Mouse (Mus musculus) activated CD4-positive, CD25-positive, alpha-beta regulatory T cell, adult 4 months (primary cell): ENCODE data around the gene Shisa4. TPM values are rescaled to one million over a fixed set of nuclear protein-coding genes. Genes with fewer than 3 reads are reported as not detected.
"Not testable (repeated sequence)": the region's sequence is repeated elsewhere in the genome, so short reads cannot be mapped to it uniquely, and the experiment has no call there.

Experiments used
- ATAC-seq: one replicate; pipeline ENCODE4 v1.8.0; 2017
- polyA plus RNA-seq, 2 experiments: library from polyadenylated mRNA; unstranded; fragments of 100-300 nt; shearing (Covaris generic); gene quantifications; one replicate each; pipeline ENCODE4 v1.2.1; 2017

Shisa4 gene
- polyA plus RNA-seq = not detected

DNA sequence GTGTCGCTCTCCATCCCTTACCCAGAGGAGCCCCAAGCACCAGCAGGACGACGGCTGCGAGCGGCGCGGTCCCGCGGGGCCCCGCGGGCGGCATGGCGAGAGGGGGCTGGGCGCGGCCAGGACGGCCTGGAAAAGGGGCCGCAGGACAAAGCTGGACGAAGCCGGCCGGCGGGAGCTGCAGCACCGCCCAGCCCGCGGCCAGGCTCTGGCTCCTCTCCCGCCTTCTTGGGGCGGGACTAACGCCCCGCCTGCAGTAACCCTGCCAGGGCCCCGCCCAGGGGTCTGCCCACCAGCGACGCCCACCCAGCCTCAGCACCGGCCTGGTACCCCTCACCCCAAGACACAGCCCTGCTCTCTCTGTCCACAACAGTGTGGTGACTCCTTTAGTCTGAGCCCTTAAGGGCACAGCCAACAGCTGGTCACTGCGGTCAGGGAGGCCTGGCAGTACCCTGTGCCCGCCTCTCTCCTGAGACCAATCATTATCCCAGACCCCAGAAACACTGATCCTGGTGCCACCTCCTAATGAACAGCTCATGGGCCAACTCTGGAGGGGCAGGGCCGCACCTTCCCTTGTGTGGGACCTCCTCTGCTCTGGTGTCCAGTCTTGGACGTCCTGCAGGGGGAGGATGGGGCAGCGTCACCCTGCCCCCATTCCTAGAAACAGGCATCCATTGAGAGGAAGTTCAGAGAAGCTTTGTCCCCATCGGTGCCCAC lies at the start of gene Shisa4:
Shisa4 (minus strand) TSS at position 370 of the 714 bp plus-strand sequence.
- no peak for ATAC-seq

GRCm38 (mm10) chr1:135422772-135423171 lies 47.7 kb upstream of the Shisa4 start:
- no peak for ATAC-seq

DNA sequence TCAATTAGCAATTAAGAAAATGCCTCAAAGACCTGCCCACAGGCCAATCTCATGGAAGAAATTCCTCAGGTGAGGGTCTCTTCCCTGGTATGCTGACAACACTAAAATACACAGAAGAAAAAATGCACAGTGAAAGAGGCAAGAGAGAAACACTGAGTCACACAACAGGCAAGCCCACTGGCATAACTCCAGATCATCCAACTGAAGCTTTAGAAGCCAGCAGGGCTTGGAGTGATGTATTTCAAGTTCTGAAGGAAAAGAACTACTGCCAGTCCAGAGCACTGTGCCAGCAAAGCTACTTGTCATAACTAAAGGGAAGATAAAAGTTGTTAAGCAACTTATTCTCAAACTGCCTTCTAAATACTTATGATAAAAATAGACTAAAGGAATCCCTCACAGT lies 39.0 kb upstream of the Shisa4 start:
- no peak for ATAC-seq

DNA sequence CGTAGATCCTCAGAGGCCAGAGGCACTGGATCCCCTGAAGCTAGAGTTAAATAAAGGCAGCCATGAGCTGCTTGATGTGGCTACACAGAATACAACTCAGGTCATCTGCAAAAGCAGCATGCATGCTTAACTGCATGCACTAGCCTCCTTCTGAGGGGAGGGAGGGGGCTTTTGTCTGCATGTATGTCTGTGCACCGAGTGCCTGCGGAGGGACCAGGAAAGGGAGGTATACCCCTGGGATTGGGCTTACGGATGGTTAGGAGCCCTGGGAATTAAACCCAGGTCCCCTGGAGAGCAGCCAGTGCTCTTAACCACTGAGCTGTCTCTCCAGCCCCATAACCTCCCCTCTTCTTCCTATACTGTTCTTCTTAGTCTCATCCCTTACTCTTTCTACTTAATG lies 37.1 kb upstream of the Shisa4 start:
- ATAC-seq = no peak

DNA sequence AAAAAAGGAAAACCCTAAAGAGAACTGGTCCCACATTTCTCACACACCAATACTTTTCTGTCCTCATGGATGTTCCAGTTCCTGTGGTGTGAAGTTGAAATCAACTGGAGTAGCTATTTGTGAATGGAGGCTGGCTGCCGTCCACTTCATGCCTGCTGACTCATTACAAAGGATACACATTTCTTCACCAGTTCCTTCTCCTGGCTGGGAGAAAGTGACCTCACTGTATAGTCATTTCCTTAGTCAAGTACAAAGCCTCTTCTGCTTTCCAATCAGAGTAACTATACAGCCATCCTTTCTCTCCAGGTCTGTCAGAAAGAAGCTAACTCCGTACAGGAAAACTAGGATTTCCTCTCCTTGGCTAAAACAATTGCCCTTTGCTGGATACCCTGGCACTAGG lies 35.9 kb upstream of the Shisa4 start:
- no peak for ATAC-seq

DNA sequence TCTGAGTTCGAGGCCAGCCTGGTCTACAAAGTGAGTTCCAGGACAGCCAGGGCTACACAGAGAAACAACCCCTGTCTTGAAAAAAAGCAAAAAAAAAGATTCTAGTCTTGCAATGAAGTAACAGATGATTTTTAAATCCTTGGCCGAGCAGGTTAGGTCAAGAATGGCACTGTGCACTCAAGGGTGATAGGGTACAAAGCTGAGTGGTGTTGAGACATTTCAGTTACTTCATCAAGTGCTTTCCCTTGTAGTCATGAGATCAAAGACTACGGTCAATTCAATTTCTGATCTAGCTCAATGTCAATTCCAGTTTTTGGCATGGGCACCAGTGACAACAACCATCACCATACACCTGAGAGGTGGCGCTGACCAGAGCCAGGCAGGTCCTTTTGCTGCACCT lies 33.9 kb upstream of the Shisa4 start:
- ATAC-seq = no peak

DNA sequence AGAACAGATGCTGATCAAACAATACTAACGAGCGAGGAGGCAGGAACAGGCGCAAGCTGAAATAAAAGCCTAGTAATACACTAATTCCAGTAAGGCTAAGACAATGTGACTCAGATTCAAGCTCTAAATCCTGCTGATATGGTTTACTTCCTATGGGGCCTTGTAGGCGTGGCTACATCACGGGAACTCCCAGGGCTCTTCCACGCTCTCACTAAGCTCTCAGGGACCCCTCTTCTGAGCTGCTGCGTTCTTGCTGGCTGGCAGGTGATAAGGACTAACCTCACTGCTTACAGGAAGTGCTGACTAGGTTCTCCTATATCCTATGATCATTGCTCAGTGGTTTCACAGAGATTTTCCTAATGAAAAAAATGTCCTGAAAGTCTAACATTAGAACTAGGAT lies 30.3 kb upstream of the Shisa4 start:
- ATAC-seq = no peak

GRCm38 (mm10) chr1:135401452-135402110 lies 26.5 kb upstream of the Shisa4 start:
- no peak for ATAC-seq

GRCm38 (mm10) chr1:135399466-135399865 lies 24.4 kb upstream of the Shisa4 start:
- no peak for ATAC-seq

DNA sequence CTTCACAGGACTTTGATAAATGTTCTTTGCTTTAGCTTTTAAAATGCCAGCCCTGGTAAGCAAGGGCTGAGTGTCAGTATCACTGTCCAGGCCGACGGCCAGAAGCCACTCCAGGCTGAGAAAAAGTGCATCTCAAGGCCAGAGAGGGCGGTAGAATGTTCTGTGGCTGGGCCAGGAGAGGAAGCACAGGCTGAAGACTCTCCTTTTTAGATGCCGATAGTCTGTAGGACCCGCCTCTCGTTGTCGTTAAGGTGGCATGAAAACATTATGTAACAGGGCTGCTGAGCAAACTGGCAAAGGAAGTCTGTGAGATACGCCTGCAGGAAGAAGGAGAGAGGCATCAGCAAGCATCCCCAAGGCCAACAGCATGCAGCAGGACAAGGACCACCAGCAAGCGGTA lies 10.1 kb upstream of the Shisa4 start:
- no peak for ATAC-seq

GRCm38 (mm10) chr1:135384171-135384570 lies 9.1 kb upstream of the Shisa4 start:
- no peak for ATAC-seq

GRCm38 (mm10) chr1:135381560-135381959 lies 6.5 kb upstream of the Shisa4 start:
- ATAC-seq = not testable (repeated sequence)

DNA sequence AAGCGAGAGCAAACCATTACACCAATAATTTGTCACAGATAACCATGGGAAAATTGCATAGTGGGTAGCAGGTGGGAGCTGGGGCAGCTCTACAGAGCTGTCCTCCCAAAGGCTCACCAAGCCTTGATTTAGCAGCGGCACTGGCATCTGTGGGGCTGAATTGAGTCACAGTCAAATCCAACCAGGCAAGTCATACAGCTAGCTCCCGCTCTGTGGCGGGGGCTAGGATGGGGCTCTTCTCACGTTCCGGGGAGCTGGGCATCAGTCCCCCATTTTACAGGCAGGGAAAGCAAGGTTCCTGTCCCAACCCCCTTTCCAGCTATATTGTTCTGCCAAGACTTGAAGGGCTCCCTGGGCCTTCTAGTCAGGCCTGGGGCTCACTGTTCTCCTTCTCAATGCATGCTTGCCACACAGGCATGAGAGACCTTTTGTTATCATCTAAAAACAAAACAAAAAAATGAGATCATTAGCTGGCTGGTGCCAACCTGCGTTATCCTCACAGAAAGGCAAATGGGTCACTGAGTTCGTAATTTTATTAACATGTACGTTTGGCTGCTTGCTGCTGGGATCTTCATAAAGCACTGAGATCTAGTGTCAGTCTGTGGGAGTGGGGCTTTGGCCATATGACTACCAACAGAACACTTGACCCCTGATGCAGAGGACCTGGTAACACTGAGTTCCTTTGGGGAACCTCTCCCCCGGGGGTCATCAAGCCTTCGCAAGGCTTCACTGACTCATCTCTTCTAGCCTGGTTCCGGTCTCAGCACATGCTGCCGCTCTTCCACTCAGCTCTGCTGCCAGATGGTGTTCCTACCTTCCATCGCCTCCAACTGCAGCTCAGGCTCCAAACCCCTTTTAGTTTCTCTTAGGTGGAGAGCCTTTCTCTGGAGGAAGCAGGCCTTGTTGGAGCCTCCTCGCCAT lies 5.3 kb upstream of the Shisa4 start:
- no peak for ATAC-seq

- ATAC-seq = no peak
These were observed 4.0 kb upstream of the Shisa4 start for GRCm38 (mm10) chr1:135379048-135379447.

DNA sequence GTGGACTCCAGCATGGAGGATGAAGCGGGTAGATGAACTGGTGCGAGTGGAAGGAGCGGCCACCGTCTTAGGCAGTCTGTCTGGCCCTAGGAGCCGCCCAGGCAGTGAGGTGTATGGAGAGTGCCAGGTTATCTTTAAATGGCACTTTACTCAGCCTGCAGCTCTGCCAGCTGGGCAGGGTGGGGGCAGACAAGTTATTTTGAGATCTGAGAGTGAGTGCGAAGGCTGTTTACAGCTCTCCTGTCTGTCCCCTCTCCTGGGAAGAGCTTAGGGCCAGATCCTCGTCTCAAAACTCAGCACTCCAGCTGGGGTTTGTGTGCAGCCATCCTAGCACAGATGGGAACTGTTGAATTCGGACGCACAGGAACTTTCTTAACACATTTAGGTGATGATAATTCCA lies 3.5 kb upstream of the Shisa4 start:
- no peak for ATAC-seq

DNA sequence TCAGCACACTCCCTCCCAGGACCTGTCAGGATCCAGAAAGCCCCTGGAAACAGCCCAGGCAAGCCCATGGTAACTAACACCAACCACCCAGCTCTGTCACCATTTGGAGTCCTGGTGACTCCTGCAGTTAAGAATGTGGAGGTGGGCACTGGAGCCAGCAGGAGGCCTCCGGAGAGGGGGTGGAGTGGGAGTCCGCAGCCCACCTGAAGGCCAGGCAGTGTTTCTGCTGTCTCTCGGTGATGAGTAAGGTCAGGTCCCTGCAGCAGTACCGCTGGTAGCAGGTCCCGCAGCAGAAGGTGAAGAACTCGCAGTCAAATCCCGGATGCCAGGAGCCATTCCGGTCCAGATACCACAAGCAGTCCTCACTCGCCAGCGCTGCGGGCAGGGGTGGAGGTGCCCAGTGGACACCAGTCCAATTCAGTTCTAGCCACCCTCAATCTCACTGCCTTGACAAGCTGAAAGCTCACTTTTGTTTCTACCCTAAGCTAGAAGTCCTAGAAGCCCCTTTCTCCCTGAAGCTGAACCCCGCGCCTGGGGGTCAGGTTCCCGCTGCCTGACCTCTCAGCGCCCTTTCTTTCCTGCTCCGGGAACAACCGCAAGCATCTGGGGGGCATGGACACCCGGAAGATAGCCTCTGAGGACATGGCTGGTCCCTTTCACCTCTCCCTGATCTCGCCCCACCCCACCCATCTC lies 716 bp downstream of the Shisa4 start:
- no peak for ATAC-seq

GRCm38 (mm10) chr1:135373171-135373677 lies 1.8 kb downstream of the Shisa4 start:
- ATAC-seq = no peak

DNA sequence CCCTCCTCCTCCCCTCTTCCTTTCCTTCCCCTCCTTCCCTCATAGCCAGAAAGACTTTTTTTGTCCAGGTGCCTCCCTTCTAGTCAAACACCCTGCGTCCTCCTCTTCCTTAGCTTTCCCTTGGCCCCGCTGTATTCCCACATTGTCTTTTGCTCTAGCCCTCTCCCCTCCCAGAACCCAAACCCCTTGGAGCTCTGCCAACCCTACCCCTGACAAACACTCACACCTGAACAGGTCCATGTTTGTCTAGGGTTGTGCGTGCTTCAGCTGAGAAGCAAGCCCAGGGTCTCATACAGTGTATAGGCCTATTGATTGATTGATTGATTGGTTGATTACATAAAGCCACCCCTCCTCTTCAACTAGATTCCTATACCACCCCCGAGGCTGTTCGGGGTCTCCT lies 5.6 kb downstream of the Shisa4 start:
- ATAC-seq = no peak

DNA sequence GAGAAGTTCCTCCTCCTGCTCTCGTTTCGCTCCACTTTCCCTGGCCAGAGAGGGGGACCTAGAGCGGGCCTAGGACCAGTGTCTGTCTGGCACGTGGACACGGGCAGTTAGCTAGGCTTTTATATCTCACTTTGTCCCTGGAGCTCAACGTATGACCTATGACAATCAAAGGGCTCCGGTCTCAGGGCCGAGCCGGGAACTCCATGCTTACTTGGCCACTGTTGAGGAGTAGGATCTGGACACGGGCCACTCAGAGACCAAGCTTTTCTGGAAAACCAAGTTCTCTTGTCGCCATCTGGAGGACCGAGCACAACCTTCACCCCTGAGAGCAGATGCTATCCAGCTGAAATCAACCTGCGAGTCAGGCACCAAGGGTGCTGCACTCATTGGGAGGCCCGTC lies 6.1 kb downstream of the Shisa4 start:
- no peak for ATAC-seq

GRCm38 (mm10) chr1:135368245-135368644 lies 6.8 kb downstream of the Shisa4 start:
- no peak for ATAC-seq

DNA sequence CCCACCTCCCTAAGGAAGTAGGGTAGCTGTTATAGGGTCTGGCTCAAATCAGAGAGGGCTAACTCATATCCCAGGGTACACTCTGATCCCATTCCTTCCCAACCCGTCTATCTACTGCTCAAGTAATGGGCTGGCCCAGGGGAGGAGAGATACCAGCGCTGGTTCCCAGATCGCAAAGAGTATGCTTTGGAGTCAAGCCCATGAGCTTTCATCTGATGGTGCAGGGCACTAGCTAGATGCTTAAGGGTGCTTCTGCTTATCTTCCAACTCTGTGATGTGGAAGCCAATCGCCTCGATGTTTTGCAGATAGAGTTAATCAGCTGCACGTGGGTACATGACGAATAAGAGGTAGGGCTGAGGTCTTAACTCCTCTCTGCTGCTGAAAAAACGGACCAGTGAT lies 7.4 kb downstream of the Shisa4 start:
- ATAC-seq = no peak

GRCm38 (mm10) chr1:135367005-135367404 lies 8.0 kb downstream of the Shisa4 start:
- no peak for ATAC-seq

DNA sequence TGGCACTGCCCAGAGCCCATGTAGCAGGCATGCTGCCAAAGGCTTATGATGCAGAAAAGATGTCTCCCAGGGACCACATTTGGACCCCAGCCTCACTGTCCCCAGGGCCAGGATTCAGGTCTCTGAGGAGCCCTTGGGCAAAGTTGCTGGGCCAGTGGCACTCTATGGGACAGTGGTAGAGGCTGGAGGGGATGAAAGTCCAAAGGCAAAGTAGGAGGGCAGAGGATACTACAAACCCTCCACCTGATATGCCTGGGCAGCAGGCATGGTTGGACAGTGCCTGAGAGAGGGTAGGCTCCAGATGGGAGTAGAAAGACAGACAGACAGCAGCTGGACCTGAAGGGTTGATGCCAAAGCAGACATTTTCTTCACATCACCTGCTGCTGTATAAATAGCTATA lies 8.7 kb downstream of the Shisa4 start:
- ATAC-seq = no peak
